Mouse (Mus musculus) R1 (cell line): ENCODE measurements at regions not wholly inside any gene's neighbourhood (a gene's known extent, or its start where the extent isn't known, plus 50 kb on each side); places are given as distances from the start of the nearest gene placed in this dataset.

ENCODE experiments used
- DNase-seq: peaks from one replicate; pipeline ENCODE4 v3.0.0-alpha.2; 2018; ENCODE audit warnings: low read depth, low spot score

- DNase-seq, result no peak
Measured at GRCm38 (mm10) chr16:29950136-29950535, 114.0 kb upstream of the Hes1 start.

GRCm38 (mm10) chr16:29950791-29951190, 113.4 kb upstream of the Hes1 start:
- DNase-seq, result no peak

- DNase-seq, result no peak
Measured at GRCm38 (mm10) chr16:29954700-29955099, 109.5 kb upstream of the Hes1 start.

GRCm38 (mm10) chr16:29956904-29957303, 107.3 kb upstream of the Hes1 start:
- no peak for DNase-seq

- DNase-seq, result no peak
Measured at GRCm38 (mm10) chr16:29959939-29960637, 104.1 kb upstream of the Hes1 start.

- no peak for DNase-seq
Measured at GRCm38 (mm10) chr16:29963284-29963683, 100.9 kb upstream of the Hes1 start.

- no peak for DNase-seq
Measured at GRCm38 (mm10) chr16:29964563-29964962, 99.6 kb upstream of the Hes1 start.

- no peak for DNase-seq
Measured at GRCm38 (mm10) chr16:29968743-29969142, 95.4 kb upstream of the Hes1 start.

GRCm38 (mm10) chr16:29972741-29973141, 91.4 kb upstream of the Hes1 start:
- peak; percentile 83 for DNase-seq

GRCm38 (mm10) chr16:29973250-29973649, 90.9 kb upstream of the Hes1 start:
- DNase-seq, result no peak

GRCm38 (mm10) chr16:29975800-29976199, 88.4 kb upstream of the Hes1 start:
- no peak for DNase-seq

GRCm38 (mm10) chr16:29977011-29977410, 87.2 kb upstream of the Hes1 start:
- no peak for DNase-seq

GRCm38 (mm10) chr16:29977711-29978110, 86.5 kb upstream of the Hes1 start:
- peak; percentile 88 for DNase-seq

GRCm38 (mm10) chr16:29979066-29979465, 85.1 kb upstream of the Hes1 start:
- DNase-seq, result no peak

GRCm38 (mm10) chr16:29981543-29981942, 82.6 kb upstream of the Hes1 start:
- DNase-seq, result peak; percentile 36

- DNase-seq, result peak; percentile 51
Measured at GRCm38 (mm10) chr16:29982224-29982785, 81.9 kb upstream of the Hes1 start.

- DNase-seq, result no peak
Measured at GRCm38 (mm10) chr16:29983161-29983560, 81.0 kb upstream of the Hes1 start.

- no peak for DNase-seq
Measured at GRCm38 (mm10) chr16:29985126-29985931, 78.9 kb upstream of the Hes1 start.

GRCm38 (mm10) chr16:29987595-29987994, 76.6 kb upstream of the Hes1 start:
- DNase-seq, result no peak

GRCm38 (mm10) chr16:29987999-29988398, 76.2 kb upstream of the Hes1 start:
- DNase-seq, result no peak

GRCm38 (mm10) chr16:29989308-29989707, 74.9 kb upstream of the Hes1 start:
- DNase-seq, result no peak

- DNase-seq, result no peak
Measured at GRCm38 (mm10) chr16:29990393-29990792, 73.8 kb upstream of the Hes1 start.
